Mouse (Mus musculus) liver, adult (tissue): Measurements from ENCODE around the gene Tshz2.

Experiments used
- GATA4 ChIP-seq: IDR thresholded peaks from 2 replicates; pipeline ENCODE4 v1.6.1; 2014; ENCODE audit warnings: mild to moderate bottlenecking, low read length; ENCODE audit not compliant: insufficient replicate concordance

Tshz2 gene

GRCm38 (mm10) chr2:169663792-169664191 lies 31.0 kb downstream of the Tshz2 start:
- no peak for TF ChIP-seq GATA4

GRCm38 (mm10) chr2:169671264-169671663 lies 38.5 kb downstream of the Tshz2 start:
- no peak for TF ChIP-seq GATA4

- no peak for TF ChIP-seq GATA4
These were observed 41.0 kb downstream of the Tshz2 start for GRCm38 (mm10) chr2:169673786-169674185.

GRCm38 (mm10) chr2:169674209-169674608 lies 41.4 kb downstream of the Tshz2 start:
- peak; percentile 28; the same call in 1 of the 2 replicates for TF ChIP-seq GATA4

GRCm38 (mm10) chr2:169679264-169679663 lies 46.5 kb downstream of the Tshz2 start:
- TF ChIP-seq GATA4: no peak

GRCm38 (mm10) chr2:169679951-169680350 lies 47.1 kb downstream of the Tshz2 start:
- no peak for TF ChIP-seq GATA4

- TF ChIP-seq GATA4: no peak
These were observed 52.4 kb downstream of the Tshz2 start for GRCm38 (mm10) chr2:169685260-169685659.

GRCm38 (mm10) chr2:169685747-169686146 lies 52.9 kb downstream of the Tshz2 start:
- TF ChIP-seq GATA4: no peak

- no peak for TF ChIP-seq GATA4
These were observed 54.1 kb downstream of the Tshz2 start for GRCm38 (mm10) chr2:169686697-169687430.

- TF ChIP-seq GATA4: no peak
These were observed 57.2 kb downstream of the Tshz2 start for GRCm38 (mm10) chr2:169690054-169690453.

- TF ChIP-seq GATA4: no peak
These were observed 61.7 kb downstream of the Tshz2 start for GRCm38 (mm10) chr2:169694494-169694893.

GRCm38 (mm10) chr2:169695025-169695424 lies 62.2 kb downstream of the Tshz2 start:
- no peak for TF ChIP-seq GATA4

GRCm38 (mm10) chr2:169699141-169699540 lies 66.3 kb downstream of the Tshz2 start:
- TF ChIP-seq GATA4: no peak

- TF ChIP-seq GATA4: peak; percentile 3; the same call in 1 of the 2 replicates
These were observed 67.2 kb downstream of the Tshz2 start for GRCm38 (mm10) chr2:169699862-169700511.

GRCm38 (mm10) chr2:169702725-169703486 lies 70.1 kb downstream of the Tshz2 start:
- no peak for TF ChIP-seq GATA4
